Mouse (Mus musculus): ENCODE measurements around the gene Dgkh. TPM values are rescaled to one million over a fixed set of nuclear protein-coding genes. Genes with fewer than 3 reads are reported as not detected.
A peak's percentile ranks its signal among the peaks of the same experiment; 100 is the strongest.
"Not testable (repeated sequence)": the region's sequence is repeated elsewhere in the genome, so short reads cannot be mapped to it uniquely, and the experiment has no call there.

Dgkh gene
- polyA plus RNA-seq, 1 experiment from 2014 or later: 4.1 TPM

GRCm38 (mm10) chr14:78562121-78562520, 170.5 kb downstream of the Dgkh start:
- H3K9ac ChIP-seq (replicated peaks; ENCODE audit: low read depth, low read length): no peak overlapping the region
- no peak overlapping the region for H3K4me3 ChIP-seq (ENCODE audit: low read depth, low read length)
- no peak overlapping the region for H3K4me2 ChIP-seq (ENCODE audit: low read depth, low read length)
- H3K27ac ChIP-seq (ENCODE audit: low read depth, low read length): no peak overlapping the region
- H3K27me3 ChIP-seq (ENCODE audit: control insufficient read depth, insufficient read depth, low read length): no peaks in the 10 kb centered on the region
- WGBS: 74% methylated on average over 4 of the region's 4 CpGs
- H3K36me3 ChIP-seq (ENCODE audit: control insufficient read depth, insufficient read depth, low read length): no peaks in the 10 kb centered on the region
- no peaks in the 10 kb centered on the region for H3K4me1 ChIP-seq (ENCODE audit: control insufficient read depth, insufficient read depth, low read length)
- ATAC-seq (ENCODE audit: low read depth): no peak
- H3K9me3 ChIP-seq (ENCODE audit: control insufficient read depth, low read length): no peaks in the 10 kb centered on the region

- Histone ChIP-seq H3K9ac (replicated peaks; ENCODE audit: low read depth, low read length) (no peak overlapping the region), H3K4me2 (ENCODE audit: low read depth, low read length) (no peak overlapping the region), H3K4me3 (ENCODE audit: low read depth, low read length) (no peak overlapping the region), H3K27ac (ENCODE audit: low read depth, low read length) (no peak overlapping the region), H3K4me1 (ENCODE audit: control insufficient read depth, insufficient read depth, low read length) (no peaks in the 10 kb centered on the region), H3K9me3 (ENCODE audit: control insufficient read depth, low read length) (no peaks in the 10 kb centered on the region), H3K27me3 (ENCODE audit: control insufficient read depth, insufficient read depth, low read length) (no peaks in the 10 kb centered on the region), H3K36me3 (ENCODE audit: control insufficient read depth, insufficient read depth, low read length) (no peaks in the 10 kb centered on the region)
- WGBS: 94% methylated on average over 8 of the region's 8 CpGs
- no peak for ATAC-seq (ENCODE audit: low read depth)
Measured at GRCm38 (mm10) chr14:78559042-78559441, 173.5 kb downstream of the Dgkh start.

GRCm38 (mm10) chr14:78554830-78555229, 177.7 kb downstream of the Dgkh start:
- not testable (repeated sequence) for H3K36me3 ChIP-seq (ENCODE audit: control insufficient read depth, insufficient read depth, low read length); H3K4me3 ChIP-seq (ENCODE audit: low read depth, low read length); H3K4me2 ChIP-seq (ENCODE audit: low read depth, low read length); H3K27ac ChIP-seq (ENCODE audit: low read depth, low read length); H3K27me3 ChIP-seq (ENCODE audit: control insufficient read depth, insufficient read depth, low read length); H3K9ac ChIP-seq (replicated peaks; ENCODE audit: low read depth, low read length); H3K4me1 ChIP-seq (ENCODE audit: control insufficient read depth, insufficient read depth, low read length); H3K9me3 ChIP-seq (ENCODE audit: control insufficient read depth, low read length); ATAC-seq (ENCODE audit: low read depth)
- WGBS: 52% methylated on average over 3 of the region's 3 CpGs

- 94% methylated on average over 6 of the region's 6 CpGs for WGBS
- H3K4me2 ChIP-seq (ENCODE audit: low read depth, low read length): no peak overlapping the region
- H3K27ac ChIP-seq (ENCODE audit: low read depth, low read length): no peak overlapping the region
- ATAC-seq (ENCODE audit: low read depth): no peak
- H3K9me3 ChIP-seq (ENCODE audit: control insufficient read depth, low read length): no peaks in the 10 kb centered on the region
- no peaks in the 10 kb centered on the region for H3K36me3 ChIP-seq (ENCODE audit: control insufficient read depth, insufficient read depth, low read length)
- H3K4me3 ChIP-seq (ENCODE audit: low read depth, low read length): no peak overlapping the region
- H3K9ac ChIP-seq (replicated peaks; ENCODE audit: low read depth, low read length): no peak overlapping the region
- no peaks in the 10 kb centered on the region for H3K27me3 ChIP-seq (ENCODE audit: control insufficient read depth, insufficient read depth, low read length)
- no peaks in the 10 kb centered on the region for H3K4me1 ChIP-seq (ENCODE audit: control insufficient read depth, insufficient read depth, low read length)
Measured at GRCm38 (mm10) chr14:78553661-78554060, 178.9 kb downstream of the Dgkh start.

GRCm38 (mm10) chr14:78548807-78549206, 183.8 kb downstream of the Dgkh start:
- Histone ChIP-seq H3K27me3 (ENCODE audit: control insufficient read depth, insufficient read depth, low read length) (no peaks in the 10 kb centered on the region), H3K9me3 (ENCODE audit: control insufficient read depth, low read length) (no peaks in the 10 kb centered on the region), H3K36me3 (ENCODE audit: control insufficient read depth, insufficient read depth, low read length) (no peaks in the 10 kb centered on the region), H3K4me1 (ENCODE audit: control insufficient read depth, insufficient read depth, low read length) (no peaks in the 10 kb centered on the region), H3K4me3 (ENCODE audit: low read depth, low read length) (no peak overlapping the region), H3K4me2 (ENCODE audit: low read depth, low read length) (no peak overlapping the region), H3K27ac (ENCODE audit: low read depth, low read length) (no peak overlapping the region), H3K9ac (replicated peaks; ENCODE audit: low read depth, low read length) (no peak overlapping the region)
- ATAC-seq (ENCODE audit: low read depth): no peak
- WGBS: 84% methylated on average over 6 of the region's 6 CpGs

GRCm38 (mm10) chr14:78541319-78541718, 191.3 kb downstream of the Dgkh start:
- no peak for ATAC-seq (ENCODE audit: low read depth)
- WGBS: 83% methylated on average over 3 of the region's 3 CpGs
- no peak overlapping the region for H3K27ac ChIP-seq (ENCODE audit: low read depth, low read length)
- no peak overlapping the region for H3K4me3 ChIP-seq (ENCODE audit: low read depth, low read length)
- H3K9ac ChIP-seq (replicated peaks; ENCODE audit: low read depth, low read length): no peak overlapping the region
- no peaks in the 10 kb centered on the region for H3K27me3 ChIP-seq (ENCODE audit: control insufficient read depth, insufficient read depth, low read length)
- no peak overlapping the region for H3K4me2 ChIP-seq (ENCODE audit: low read depth, low read length)
- peaks cover 8% of the 10 kb centered on the region; the same call in 1 of the 2 replicates for H3K4me1 ChIP-seq (ENCODE audit: control insufficient read depth, insufficient read depth, low read length)
- no peaks in the 10 kb centered on the region for H3K9me3 ChIP-seq (ENCODE audit: control insufficient read depth, low read length)
- H3K36me3 ChIP-seq (ENCODE audit: control insufficient read depth, insufficient read depth, low read length): no peaks in the 10 kb centered on the region

GRCm38 (mm10) chr14:78539821-78540220, 192.8 kb downstream of the Dgkh start:
- H3K27ac ChIP-seq (ENCODE audit: low read depth, low read length): no peak overlapping the region
- H3K4me1 ChIP-seq (ENCODE audit: control insufficient read depth, insufficient read depth, low read length): peaks cover 17% of the 10 kb centered on the region
- H3K27me3 ChIP-seq (ENCODE audit: control insufficient read depth, insufficient read depth, low read length): no peaks in the 10 kb centered on the region
- H3K9ac ChIP-seq (replicated peaks; ENCODE audit: low read depth, low read length): no peak overlapping the region
- H3K9me3 ChIP-seq (ENCODE audit: control insufficient read depth, low read length): no peaks in the 10 kb centered on the region
- no peak overlapping the region for H3K4me3 ChIP-seq (ENCODE audit: low read depth, low read length)
- H3K36me3 ChIP-seq (ENCODE audit: control insufficient read depth, insufficient read depth, low read length): no peaks in the 10 kb centered on the region
- no peak overlapping the region for H3K4me2 ChIP-seq (ENCODE audit: low read depth, low read length)
- no peak for ATAC-seq (ENCODE audit: low read depth)
- WGBS: 95% methylated on average over 1 of the region's 1 CpGs

GRCm38 (mm10) chr14:78538572-78539320, 193.8 kb downstream of the Dgkh start:
- 52% methylated on average over 5 of the region's 5 CpGs for WGBS
- Histone ChIP-seq H3K9ac (replicated peaks; ENCODE audit: low read depth, low read length) (no peak overlapping the region), H3K9me3 (ENCODE audit: control insufficient read depth, low read length) (no peaks in the 10 kb centered on the region), H3K4me3 (ENCODE audit: low read depth, low read length) (no peak overlapping the region), H3K27me3 (ENCODE audit: control insufficient read depth, insufficient read depth, low read length) (no peaks in the 10 kb centered on the region), H3K36me3 (ENCODE audit: control insufficient read depth, insufficient read depth, low read length) (no peaks in the 10 kb centered on the region), H3K27ac (ENCODE audit: low read depth, low read length) (no peak overlapping the region), H3K4me1 (ENCODE audit: control insufficient read depth, insufficient read depth, low read length) (peaks cover 24% of the 10 kb centered on the region), H3K4me2 (ENCODE audit: low read depth, low read length) (no peak overlapping the region)
- no peak for ATAC-seq (ENCODE audit: low read depth)

GRCm38 (mm10) chr14:78537551-78537950, 195.0 kb downstream of the Dgkh start:
- WGBS: 46% methylated on average over 6 of the region's 6 CpGs
- no peaks in the 10 kb centered on the region for H3K36me3 ChIP-seq (ENCODE audit: control insufficient read depth, insufficient read depth, low read length)
- ATAC-seq (ENCODE audit: low read depth): no peak
- H3K4me3 ChIP-seq (ENCODE audit: low read depth, low read length): peak overlapping the region; percentile 89
- H3K4me1 ChIP-seq (ENCODE audit: control insufficient read depth, insufficient read depth, low read length): peaks cover 24% of the 10 kb centered on the region
- peak overlapping the region; percentile 98; the same call in 1 of the 2 replicates for H3K9ac ChIP-seq (replicated peaks; ENCODE audit: low read depth, low read length)
- H3K27me3 ChIP-seq (ENCODE audit: control insufficient read depth, insufficient read depth, low read length): no peaks in the 10 kb centered on the region
- H3K9me3 ChIP-seq (ENCODE audit: control insufficient read depth, low read length): no peaks in the 10 kb centered on the region
- H3K4me2 ChIP-seq (ENCODE audit: low read depth, low read length): peak overlapping the region; percentile 73
- H3K27ac ChIP-seq (ENCODE audit: low read depth, low read length): peak overlapping the region; percentile 97

Measured in neural tube, embryonic 14.5 days (tissue).